ENCODE assay signal across 10 mouse cellular contexts in the genomic region with DNA sequence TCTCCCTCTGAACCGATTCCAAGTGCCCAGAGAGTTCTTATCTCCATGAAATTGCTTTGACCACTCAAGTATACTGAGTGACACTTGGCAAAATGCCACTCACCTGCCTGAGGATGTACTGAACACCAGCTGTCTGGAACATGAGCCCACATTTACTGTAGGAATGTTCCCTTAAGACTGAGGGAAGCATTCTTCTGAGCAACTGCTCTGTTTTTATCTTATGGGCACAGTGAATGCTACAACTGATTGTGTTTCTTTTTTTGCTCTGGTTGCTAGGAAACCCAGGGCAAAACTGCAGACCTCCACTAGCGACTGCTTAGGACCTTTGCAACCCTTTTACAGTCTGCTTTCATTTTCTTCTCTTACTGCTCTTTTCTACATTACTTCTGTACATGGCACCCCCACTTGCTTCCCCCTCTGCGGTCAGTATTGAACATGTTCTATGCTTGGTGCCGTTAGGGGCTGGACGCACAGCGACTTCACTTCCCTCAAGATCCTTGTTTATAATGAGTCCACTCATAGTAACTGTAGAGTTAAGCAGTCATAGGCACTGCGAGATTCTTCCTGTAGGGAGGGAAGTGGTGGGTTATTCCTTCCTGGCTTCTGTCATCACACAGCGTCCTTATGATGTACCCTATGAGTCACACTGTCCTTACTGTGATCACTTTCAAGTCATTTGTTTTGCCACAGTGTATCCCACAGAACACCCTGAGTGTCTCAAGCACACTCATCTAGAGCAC. TPM values are rescaled to one million over a fixed set of nuclear protein-coding genes. Genes with fewer than 3 reads are reported as not detected.
DNase-seq lines count a peak whose midpoint lies in the region; ATAC-seq and TF ChIP-seq lines count a peak whose summit lies in the region.
"Had no signal": no experiment of that assay in that cellular context is flagged by ENCODE, and none has a peak within 500 bp of the region (broad histone marks: within the 10 kb centered on the region; RNA-seq: fewer than 3 reads in every experiment).

No protein-coding gene starts in this region.

- H3K9me3 ChIP-seq in intestine, embryonic 15.5 days, result no peaks in the 10 kb centered on the region
- H3K9me3 ChIP-seq in intestine, embryonic 16.5 days (ENCODE audit: control insufficient read depth, low read length), result no peaks in the 10 kb centered on the region
- no peaks in the 10 kb centered on the region for H3K9me3 ChIP-seq in limb, embryonic 15.5 days
- H3K9me3 ChIP-seq: kidney, embryonic 15.5 days had no signal

- no peak for TF ChIP-seq POLR2A in bone marrow, adult 2 months (IDR thresholded peaks at IDR 0.05; ENCODE audit: borderline replicate concordance, control insufficient read depth, low read depth, low read length)
- TF ChIP-seq POLR2A in olfactory bulb, adult 2 months (IDR thresholded peaks at IDR 0.05; ENCODE audit: insufficient read depth, low read depth, low read length), result no peak

- no peak overlapping the region for H3K4me2 ChIP-seq in intestine, embryonic 15.5 days (replicated peaks)
- no peak overlapping the region; the same call in 1 of the 2 replicates for H3K4me2 ChIP-seq in intestine, embryonic 16.5 days (ENCODE audit: low read depth, low read length)
- H3K4me2 ChIP-seq in limb, embryonic 15.5 days, result no peak overlapping the region
- H3K4me2 ChIP-seq: kidney, embryonic 15.5 days had no signal

- H3K27ac ChIP-seq in intestine, embryonic 15.5 days, result no peak overlapping the region
- H3K27ac ChIP-seq in intestine, embryonic 16.5 days (ENCODE audit: low read length), result no peak overlapping the region
- H3K27ac ChIP-seq in bone marrow, adult 2 months (ENCODE audit: control insufficient read depth, insufficient read depth, low read depth, low read length, poor library complexity), result peak overlapping the region; percentile 35; the same call in 1 of the 2 replicates
- no peak overlapping the region; the same call in 1 of the 2 replicates for H3K27ac ChIP-seq in limb, embryonic 15.5 days
- peak overlapping the region; percentile 93 for H3K27ac ChIP-seq in olfactory bulb, adult 2 months (ENCODE audit: insufficient read depth, low read depth, low read length)
- H3K27ac ChIP-seq: kidney, embryonic 15.5 days had no signal

- H3K9ac ChIP-seq in intestine, embryonic 15.5 days, result no peak overlapping the region
- H3K9ac ChIP-seq in intestine, embryonic 16.5 days (ENCODE audit: low read depth, low read length), result no peak overlapping the region
- no peak overlapping the region for H3K9ac ChIP-seq in limb, embryonic 15.5 days
- H3K9ac ChIP-seq: kidney, embryonic 15.5 days had no signal

- H3K4me1 ChIP-seq in intestine, embryonic 15.5 days (replicated peaks), result peaks cover 7% of the 10 kb centered on the region
- no peaks in the 10 kb centered on the region; the same call in 1 of the 2 replicates for H3K4me1 ChIP-seq in intestine, embryonic 16.5 days (ENCODE audit: control insufficient read depth, insufficient read depth, low read length)
- peaks cover 16% of the 10 kb centered on the region for H3K4me1 ChIP-seq in bone marrow, adult 2 months (ENCODE audit: control insufficient read depth, insufficient read depth, low read length)
- peaks cover 15% of the 10 kb centered on the region for H3K4me1 ChIP-seq in limb, embryonic 15.5 days
- H3K4me1 ChIP-seq in olfactory bulb, adult 2 months (ENCODE audit: control insufficient read depth, insufficient read depth, low read length), result peaks cover 28% of the 10 kb centered on the region

- 53% methylated on average over 8 of the region's 8 CpGs for WGBS in intestine, embryonic 15.5 days
- 65% methylated on average over 8 of the region's 8 CpGs for WGBS in intestine, embryonic 16.5 days
- 3% methylated on average over 8 of the region's 8 CpGs for whole genome bisulfite sequencing in bone marrow, adult 2 months
- 71% methylated on average over 8 of the region's 8 CpGs for WGBS in limb, embryonic 15.5 days
- WGBS in olfactory bulb, adult 2 months, result 16% methylated on average over 8 of the region's 8 CpGs

- no peak overlapping the region for H3K4me3 ChIP-seq in intestine, embryonic 15.5 days (replicated peaks)
- no peak overlapping the region for H3K4me3 ChIP-seq in intestine, embryonic 16.5 days (ENCODE audit: low read length)
- H3K4me3 ChIP-seq in bone marrow, adult 2 months (replicated peaks; ENCODE audit: control insufficient read depth, low read depth, low read length), result peak overlapping the region; percentile 25
- H3K4me3 ChIP-seq in limb, embryonic 15.5 days, result no peak overlapping the region
- H3K4me3 ChIP-seq in olfactory bulb, adult 2 months (ENCODE audit: insufficient read depth, low read depth, low read length), result no peak overlapping the region
- H3K4me3 ChIP-seq: kidney, embryonic 15.5 days had no signal

- peaks cover 23% of the 10 kb centered on the region for H3K27me3 ChIP-seq in intestine, embryonic 15.5 days (replicated peaks)
- peaks cover 25% of the 10 kb centered on the region for H3K27me3 ChIP-seq in intestine, embryonic 16.5 days (replicated peaks; ENCODE audit: control insufficient read depth, insufficient read depth, low read length)
- peaks cover 25% of the 10 kb centered on the region for H3K27me3 ChIP-seq in limb, embryonic 15.5 days

- H3K36me3 ChIP-seq in intestine, embryonic 15.5 days, result no peaks in the 10 kb centered on the region
- H3K36me3 ChIP-seq in intestine, embryonic 16.5 days (ENCODE audit: control insufficient read depth, insufficient read depth, low read length), result no peaks in the 10 kb centered on the region
- no peaks in the 10 kb centered on the region for H3K36me3 ChIP-seq in limb, embryonic 15.5 days
- H3K36me3 ChIP-seq: kidney, embryonic 15.5 days had no signal

- peak; percentile 49; the same call in 1 of the 2 replicates for ATAC-seq in intestine, embryonic 15.5 days
- ATAC-seq in intestine, embryonic 16.5 days, result no peak
- ATAC-seq in limb, embryonic 15.5 days (ENCODE audit: insufficient number of reproducible peaks, low FRiP score, low TSS enrichment, low read depth), result peak; percentile 55; the same call in 1 of the 2 replicates

- TF ChIP-seq CTCF in bone marrow, adult 2 months (IDR thresholded peaks at IDR 0.05; ENCODE audit: control insufficient read depth, insufficient read depth, low read length), result no peak
- no peak for TF ChIP-seq CTCF in olfactory bulb, adult 2 months (IDR thresholded peaks at IDR 0.05; ENCODE audit: insufficient read depth, low read depth, low read length)

- no peak for DNase-seq in layer of hippocampus, adult 9-11 months
- DNase-seq in urinary bladder, postnatal 25 days (ENCODE audit: low spot score), result no peak
- DNase-seq: lung, adult 18-20 months had no signal

RNA-seq across cellular contexts. Expression of a gene that starts 0.9 kb away (rescaled TPM):
- polyA plus RNA-seq in intestine, embryonic 15.5 days (2015; fragmentation: Nextera tagmentation; extraction: Ambion mirVana), result not detected in 2 replicates
- not detected in 2 replicates for polyA plus RNA-seq in intestine, embryonic 16.5 days (2015; fragmentation: Nextera tagmentation; extraction: Ambion mirVana)
- not detected in 2 replicates for polyA plus RNA-seq in bone marrow, adult 2 months (2011; ENCODE audit: insufficient read depth, insufficient read length, low replicate concordance, missing spikeins)
- polyA plus RNA-seq in limb, embryonic 15.5 days (2015; fragmentation: Nextera tagmentation; extraction: Ambion mirVana), result not detected in 2 replicates
- not detected in 2 replicates for polyA plus RNA-seq in olfactory bulb, adult 2 months (2012; ENCODE audit: insufficient read depth, insufficient read length, low replicate concordance, missing spikeins)
- polyA plus RNA-seq: frontal cortex, adult 2 months; kidney, embryonic 15.5 days had no signal

RNA-seq across cellular contexts. Expression of a gene that starts 4.1 kb away (rescaled TPM):
- polyA plus RNA-seq in intestine, embryonic 15.5 days (2015; fragmentation: Nextera tagmentation; extraction: Ambion mirVana), result 16.1 and 17.2 TPM in 2 replicates
- polyA plus RNA-seq in intestine, embryonic 16.5 days (2015; fragmentation: Nextera tagmentation; extraction: Ambion mirVana), result 18.0 TPM in 2 replicates
- 13.0 and 46.2 TPM in 2 replicates for polyA plus RNA-seq in bone marrow, adult 2 months (2011; ENCODE audit: insufficient read depth, insufficient read length, low replicate concordance, missing spikeins)
- polyA plus RNA-seq in limb, embryonic 15.5 days (2015; fragmentation: Nextera tagmentation; extraction: Ambion mirVana), result 16.6 and 30.3 TPM in 2 replicates
- polyA plus RNA-seq in olfactory bulb, adult 2 months (2012; ENCODE audit: insufficient read depth, insufficient read length, low replicate concordance, missing spikeins), result not detected in 2 replicates

RNA-seq across cellular contexts. Expression of a gene that starts 25.5 kb away (rescaled TPM):
- 57.4 and 60.0 TPM in 2 replicates for polyA plus RNA-seq in intestine, embryonic 15.5 days (2015; fragmentation: Nextera tagmentation; extraction: Ambion mirVana)
- polyA plus RNA-seq in intestine, embryonic 16.5 days (2015; fragmentation: Nextera tagmentation; extraction: Ambion mirVana), result 23.0 and 44.7 TPM in 2 replicates
- 20.6 and 37.0 TPM in 2 replicates for polyA plus RNA-seq in bone marrow, adult 2 months (2011; ENCODE audit: insufficient read depth, insufficient read length, low replicate concordance, missing spikeins)
- 55.0 and 61.9 TPM in 2 replicates for polyA plus RNA-seq in limb, embryonic 15.5 days (2015; fragmentation: Nextera tagmentation; extraction: Ambion mirVana)
- 204 and 340 TPM in 2 replicates for polyA plus RNA-seq in olfactory bulb, adult 2 months (2012; ENCODE audit: insufficient read depth, insufficient read length, low replicate concordance, missing spikeins)

Comparison
In these comparisons a context has a peak if more than half of its experiments do, and no peak if none do; other contexts are left out.
1. H3K27ac ChIP-seq: peak in bone marrow, adult 2 months (single experiment) and olfactory bulb, adult 2 months (single experiment); none in intestine, embryonic 15.5 days (single experiment), intestine, embryonic 16.5 days (single experiment) and limb, embryonic 15.5 days (single experiment).
2. RNA of a gene that starts 4.1 kb away (polyA plus RNA-seq): 13.0 to 46.2 TPM in bone marrow, adult 2 months, 18.0 TPM in intestine, embryonic 16.5 days, 16.6 to 30.3 TPM in limb, embryonic 15.5 days and 16.1 to 17.2 TPM in intestine, embryonic 15.5 days; not detected in olfactory bulb, adult 2 months; every median in the first group is over 10 times any median in the second.